Mouse (Mus musculus) heart, postnatal 25 days (tissue): ENCODE data around the gene Olfr1466. TPM values are rescaled to one million over a fixed set of nuclear protein-coding genes. Genes with fewer than 3 reads are reported as not detected.

Experiments used
- DNase-seq: peaks from one replicate; pipeline ENCODE4 v3.0.0; 2022; ENCODE audit warnings: low spot score
- intact Hi-C: fragments of 180-260 bp; cut with DNase I; formaldehyde crosslinking; loops from one replicate; pipeline ENCODE4 v1.15.1; 2025
- total RNA-seq, 2 experiments: library from RNA; stranded (reverse); gene quantifications; 2 replicates each; pipeline ENCODE4 v1.2.3; 2021

The Olfr1466 gene
- not detected for total RNA-seq

- intact Hi-C loops, result no loop called here
- no peak for DNase-seq
Observed at GRCm38 (mm10) chr19:13338562-13338961, at the start of gene Olfr1466. Gene Olfr1466 (plus strand): TSS chr19:13338862.

GRCm38 (mm10) chr19:13315441-13315840 lies 23.2 kb upstream of the Olfr1466 start, which contains the start of gene Olfr1465:
Gene Olfr1465 (minus strand): TSS chr19:13315541.
- intact Hi-C loops, result loop anchor here (2.0 kb wide), 1 partner anchor 35 kb away; no protein-coding TSS in a partner anchor

GRCm38 (mm10) chr19:13361936-13362335 lies 23.3 kb downstream of the Olfr1466 start, which contains the start of gene Olfr1467:
Gene Olfr1467 (plus strand): TSS chr19:13362236.
- intact Hi-C loops, result no loop called here
- no peak for DNase-seq

More at GRCm38 (mm10) chr19:13315441-13315840, 23.2 kb upstream of the Olfr1466 start, which contains the start of gene Olfr1465:
- DNase-seq, result no peak

Other genes starting within 250 kb of the Olfr1466 start
- gene Olfr1457, start 241.0 kb upstream of the Olfr1466 start, total RNA-seq, result not detected
- gene Olfr1458, start 232.1 kb upstream of the Olfr1466 start, total RNA-seq, result not detected
- under 1 TPM in 1 of 2 experiments, not detected in 1; 0.05 TPM for gene Olfr1459, start 189.3 kb upstream of the Olfr1466 start, total RNA-seq
- not detected for gene Olfr1461, start 175.9 kb upstream of the Olfr1466 start, total RNA-seq
- not detected for gene Olfr1462, start 153.1 kb upstream of the Olfr1466 start, total RNA-seq
- gene Olfr1463, start 107.5 kb upstream of the Olfr1466 start, total RNA-seq, result not detected
- not detected for gene Olfr1465, start 23.3 kb upstream of the Olfr1466 start, total RNA-seq
- not detected for gene Olfr1467, start 23.4 kb downstream of the Olfr1466 start, total RNA-seq
- gene Olfr1469, start 69.0 kb downstream of the Olfr1466 start, total RNA-seq, result not detected
- gene Olfr1471, start 104.5 kb downstream of the Olfr1466 start, total RNA-seq, result not detected
- gene Olfr1472, start 117.2 kb downstream of the Olfr1466 start, total RNA-seq, result not detected
- gene Olfr1474, start 130.7 kb downstream of the Olfr1466 start, total RNA-seq, result not detected
- not detected for gene Olfr1475, start 141.3 kb downstream of the Olfr1466 start, total RNA-seq
- not detected for gene Olfr1477, start 161.7 kb downstream of the Olfr1466 start, total RNA-seq
- not detected for gene Olfr1480, start 189.1 kb downstream of the Olfr1466 start, total RNA-seq
- gene Olfr1484, start 244.6 kb downstream of the Olfr1466 start, total RNA-seq, result not detected